Mouse (Mus musculus): Measurements from ENCODE around the gene Map3k11.

- no peak for TF ChIP-seq POLR2A (IDR thresholded peaks at IDR 0.05; ENCODE audit: low read depth, low read length)
- TF ChIP-seq CTCF (conservative IDR thresholded peaks at IDR 0.05; ENCODE audit: insufficient read depth, insufficient read length, low read depth, low read length), result no peak
Measured at GRCm38 (mm10) chr19:5722848-5723425, 34.4 kb downstream of the Map3k11 start.
